Mouse (Mus musculus) neural tube, embryonic 11.5 days (tissue): ENCODE results near the gene Tob2. TPM values are rescaled to one million over a fixed set of nuclear protein-coding genes. Genes with fewer than 3 reads are reported as not detected.
A peak's percentile ranks its signal among the peaks of the same experiment; 100 is the strongest.

Experiments
- ATAC-seq: fragments of 200-750 bp; cut with Nextera tagmentation; 2 replicates; pipeline ENCODE4 v1.8.0; 2017; ENCODE audit warnings: moderate number of reproducible peaks, mild to moderate bottlenecking, moderate TSS enrichment, moderate library complexity; ENCODE audit not compliant: insufficient read depth, low FRiP score, low TSS enrichment
- DNase-seq: peaks from one replicate; pipeline ENCODE4 v3.0.0-alpha.2; 2015; ENCODE audit warnings: low spot score
- H3K27ac ChIP-seq: fragments of 300-500 bp; sonication (generic); 2 replicates; pipeline ENCODE4 v1.5.1; 2014; ENCODE audit warnings: low read depth, mild to moderate bottlenecking, low read length
- H3K27me3 ChIP-seq: fragments of 300-500 bp; sonication (generic); 2 replicates; pipeline ENCODE4 v1.6.1; 2014; ENCODE audit warnings: mild to moderate bottlenecking, low read length, mixed read lengths; ENCODE audit not compliant: control insufficient read depth, insufficient read depth
- H3K36me3 ChIP-seq: fragments of 300-500 bp; sonication (generic); 2 replicates; pipeline ENCODE4 v1.6.1; 2014; ENCODE audit warnings: mild to moderate bottlenecking, low read length, moderate library complexity, mixed read lengths; ENCODE audit not compliant: control insufficient read depth, insufficient read depth
- H3K4me1 ChIP-seq: fragments of 300-500 bp; sonication (generic); 2 replicates; pipeline ENCODE4 v1.6.1; 2014; ENCODE audit warnings: low read length, mixed read lengths; ENCODE audit not compliant: control insufficient read depth, insufficient read depth
- H3K4me2 ChIP-seq: fragments of 300-500 bp; sonication (generic); 2 replicates; pipeline ENCODE4 v1.6.1; 2014; ENCODE audit warnings: low read depth, mild to moderate bottlenecking, moderate library complexity
- H3K4me3 ChIP-seq: fragments of 300-500 bp; sonication (generic); 2 replicates; pipeline ENCODE4 v1.5.1; 2014; ENCODE audit warnings: low read depth, low read length
- H3K9ac ChIP-seq: fragments of 300-500 bp; sonication (generic); 2 replicates; pipeline ENCODE4 v1.6.1; 2014; ENCODE audit warnings: mild to moderate bottlenecking, low read length
- H3K9me3 ChIP-seq: fragments of 300-500 bp; sonication (generic); 2 replicates; pipeline ENCODE4 v1.6.1; 2016; ENCODE audit warnings: low read length; ENCODE audit not compliant: control insufficient read depth
- WGBS: fragments of 180-500 bp; shearing (Covaris S2); extraction: QIAGEN DNeasy Blood & Tissue Kit; methylation state at CpG from one replicate; pipeline ENCODE4 v1.1.7; 2014; 5-methylcytosine and 5-hydroxymethylcytosine counted together
- polyA plus RNA-seq: library from polyadenylated mRNA; unstranded; fragments of >200 nt; fragmentation: Nextera tagmentation; extraction: Ambion mirVana; gene quantifications from 2 replicates; pipeline ENCODE4 v1.2.1, GENCODE M21; 2014

The Tob2 gene
- polyA plus RNA-seq, 1 experiment from 2014 or later: 15.9 TPM

DNA sequence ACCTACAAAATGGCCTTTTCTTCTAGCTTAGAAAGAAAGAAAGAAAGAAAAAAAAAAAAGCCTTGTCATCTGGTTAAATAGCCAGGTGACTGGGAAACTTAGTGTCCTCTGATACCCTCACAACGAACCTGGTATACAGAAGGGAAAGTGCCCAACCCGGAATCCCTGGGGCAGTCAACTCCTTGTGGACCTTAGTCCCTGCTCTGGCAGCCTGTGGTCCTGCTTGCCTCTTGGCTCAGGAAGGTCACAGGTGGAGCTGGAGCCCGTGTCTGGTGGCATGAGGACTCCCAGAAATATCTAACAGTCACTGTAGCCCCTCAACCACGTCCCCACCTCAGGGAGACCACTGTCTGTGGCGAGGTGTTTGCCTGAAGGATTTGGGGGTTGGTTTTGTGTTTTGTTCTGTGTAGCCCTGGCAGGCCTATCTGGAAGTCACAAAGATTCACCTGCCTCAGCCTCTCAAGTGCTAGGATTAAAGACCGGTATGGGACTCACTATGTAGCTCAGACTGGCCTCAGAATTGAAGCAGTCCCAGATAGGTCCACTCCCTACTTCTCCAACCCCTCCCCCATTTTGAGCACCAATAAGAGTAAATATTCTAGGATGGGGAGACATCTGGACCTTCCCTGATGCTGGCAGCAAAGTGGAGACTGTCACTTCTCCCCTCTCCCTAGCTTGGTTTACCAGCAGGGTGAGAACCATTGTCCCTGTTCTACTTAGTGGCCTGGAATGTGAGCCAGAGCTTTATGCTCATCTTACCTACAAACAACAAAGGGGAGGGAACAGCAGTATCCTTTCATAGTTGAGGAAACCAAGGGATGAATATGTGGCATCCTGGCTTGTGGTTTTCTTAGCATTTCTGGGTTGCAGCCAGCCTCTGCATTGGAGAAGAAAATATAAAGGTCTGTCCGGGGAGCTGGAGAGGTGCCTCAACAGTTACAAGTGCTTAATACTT, 21.4 kb downstream of the Tob2 start:
- 62% methylated on average over 7 of the region's 7 CpGs for WGBS
- Histone ChIP-seq H3K36me3 (no peaks in the 10 kb centered on the region), H3K4me2 (no peak overlapping the region), H3K9me3 (no peaks in the 10 kb centered on the region), H3K4me1 (0 out of 2 replicates have a peak, but pooled peaks cover 5% of the 10 kb centered on the region), H3K27me3 (no peaks in the 10 kb centered on the region), H3K4me3 (no peak overlapping the region), H3K27ac (no peak overlapping the region), H3K9ac (no peak overlapping the region)
- no peak for ATAC-seq
- no peak for DNase-seq

GRCm38 (mm10) chr15:81836124-81836821, 22.3 kb downstream of the Tob2 start:
- Histone ChIP-seq H3K4me2 (peak overlapping the region; percentile 39), H3K36me3 (no peaks in the 10 kb centered on the region), H3K9ac (peak overlapping the region; percentile 41), H3K9me3 (no peaks in the 10 kb centered on the region), H3K4me3 (peak overlapping the region; percentile 15; the same call in 1 of the 2 replicates), H3K4me1 (0 out of 2 replicates have a peak, but pooled peaks cover 5% of the 10 kb centered on the region), H3K27ac (no peak overlapping the region), H3K27me3 (no peaks in the 10 kb centered on the region)
- ATAC-seq (peak; percentile 76; the same call in 1 of the 2 replicates), DNase-seq (peak; percentile 66)
- WGBS: 3% methylated on average over 31 of the region's 33 CpGs

DNA sequence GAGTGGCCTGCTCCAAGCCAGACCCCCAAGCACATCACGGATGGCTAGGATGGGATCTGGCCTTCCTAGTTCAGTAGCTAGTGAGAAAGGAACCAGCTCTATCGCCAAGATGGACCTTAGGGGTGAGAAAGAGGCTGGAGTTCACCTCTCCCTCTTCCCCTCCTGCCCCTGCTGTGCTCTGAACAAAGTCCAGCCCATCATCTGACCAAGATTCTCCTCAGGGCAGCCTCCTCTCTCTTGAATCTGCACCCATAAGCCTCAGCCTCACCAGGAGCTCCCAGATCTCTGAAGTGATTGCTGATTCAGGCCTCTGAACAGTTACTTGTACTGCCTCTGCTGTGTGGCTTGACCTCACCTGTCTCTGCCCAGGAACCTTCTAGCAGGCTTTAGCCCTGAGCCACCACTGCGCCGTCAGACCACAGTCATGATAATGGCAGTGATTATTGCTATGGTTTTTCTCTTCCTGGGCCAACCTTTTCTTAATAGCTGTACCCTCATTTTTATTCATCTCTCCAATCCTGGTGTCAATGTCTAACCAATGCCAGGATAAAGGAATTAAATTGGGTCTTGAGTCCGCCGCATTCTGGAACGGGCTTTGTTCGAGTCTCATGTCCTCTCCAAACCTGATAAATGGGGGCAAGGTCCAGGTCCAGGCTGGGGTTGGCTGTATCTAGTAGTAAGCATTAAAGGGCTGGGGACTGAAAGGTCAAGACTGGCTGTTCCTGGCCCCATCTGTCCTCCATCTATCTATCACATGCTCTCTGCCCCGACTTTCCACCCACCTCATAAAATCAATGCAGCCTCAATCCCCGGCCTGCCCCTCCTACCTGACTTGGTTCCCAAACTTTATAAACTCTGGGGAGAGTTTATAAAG, 23.4 kb downstream of the Tob2 start:
- H3K9me3 ChIP-seq: no peaks in the 10 kb centered on the region
- 57% methylated on average over 10 of the region's 10 CpGs for WGBS
- H3K9ac ChIP-seq: no peak overlapping the region
- no peak overlapping the region for H3K27ac ChIP-seq
- no peaks in the 10 kb centered on the region for H3K36me3 ChIP-seq
- ATAC-seq (no peak), DNase-seq (no peak)
- no peak overlapping the region for H3K4me3 ChIP-seq
- no peak overlapping the region for H3K4me2 ChIP-seq
- H3K27me3 ChIP-seq: no peaks in the 10 kb centered on the region
- 0 out of 2 replicates have a peak, but pooled peaks cover 5% of the 10 kb centered on the region for H3K4me1 ChIP-seq

GRCm38 (mm10) chr15:81834171-81834841, 24.3 kb downstream of the Tob2 start:
- no peak for ATAC-seq
- Histone ChIP-seq H3K4me1 (0 out of 2 replicates have a peak, but pooled peaks cover 5% of the 10 kb centered on the region), H3K36me3 (no peaks in the 10 kb centered on the region), H3K4me2 (no peak overlapping the region), H3K9me3 (no peaks in the 10 kb centered on the region), H3K27ac (no peak overlapping the region), H3K27me3 (no peaks in the 10 kb centered on the region), H3K4me3 (no peak overlapping the region), H3K9ac (no peak overlapping the region)
- no peak for DNase-seq
- 49% methylated on average over 3 of the region's 3 CpGs for WGBS

- no peak overlapping the region for H3K4me2 ChIP-seq
- DNase-seq (no peak), ATAC-seq (no peak)
- H3K4me1 ChIP-seq: 0 out of 2 replicates have a peak, but pooled peaks cover 5% of the 10 kb centered on the region
- H3K27ac ChIP-seq: no peak overlapping the region
- no peaks in the 10 kb centered on the region for H3K27me3 ChIP-seq
- no peaks in the 10 kb centered on the region for H3K9me3 ChIP-seq
- H3K4me3 ChIP-seq: no peak overlapping the region
- no peak overlapping the region for H3K9ac ChIP-seq
- 86% methylated on average over 4 of the region's 4 CpGs for WGBS
- no peaks in the 10 kb centered on the region for H3K36me3 ChIP-seq
Measured at GRCm38 (mm10) chr15:81833481-81833880, 25.1 kb downstream of the Tob2 start.

- DNase-seq (no peak), ATAC-seq (no peak)
- Histone ChIP-seq H3K4me3 (no peak overlapping the region), H3K4me1 (0 out of 2 replicates have a peak, but pooled peaks cover 5% of the 10 kb centered on the region), H3K9ac (no peak overlapping the region), H3K9me3 (no peaks in the 10 kb centered on the region), H3K36me3 (no peaks in the 10 kb centered on the region), H3K27ac (no peak overlapping the region), H3K27me3 (no peaks in the 10 kb centered on the region), H3K4me2 (no peak overlapping the region)
- 94% methylated on average over 3 of the region's 3 CpGs for WGBS
Measured at GRCm38 (mm10) chr15:81832219-81832618, 26.4 kb downstream of the Tob2 start.

- peak; percentile 92 for DNase-seq
- no peak overlapping the region for H3K9ac ChIP-seq
- H3K27ac ChIP-seq: 0 out of 2 replicates have a peak overlapping the region, but pooled peaks have one; percentile 4
- peak; percentile 89 for ATAC-seq
- no peak overlapping the region for H3K4me3 ChIP-seq
- H3K27me3 ChIP-seq: no peaks in the 10 kb centered on the region
- H3K9me3 ChIP-seq: no peaks in the 10 kb centered on the region
- no peaks in the 10 kb centered on the region for H3K36me3 ChIP-seq
- H3K4me2 ChIP-seq: peak overlapping the region; percentile 27; the same call in 1 of the 2 replicates
- 17% methylated on average over 24 of the region's 24 CpGs for WGBS
- 0 out of 2 replicates have a peak, but pooled peaks cover 1% of the 10 kb centered on the region for H3K4me1 ChIP-seq
Measured at GRCm38 (mm10) chr15:81831136-81831825, 27.3 kb downstream of the Tob2 start.
